Mouse (Mus musculus) ovary, postnatal 36 days (tissue): ENCODE results near the gene Mixl1.

Source experiments
- DNase-seq: peaks from one replicate; pipeline ENCODE4 v3.0.0; 2022; ENCODE audit warnings: low spot score, mixed read lengths

Gene Mixl1

GRCm38 (mm10) chr1:180696626-180697352 is at the start of gene Mixl1:
Mixl1 (minus strand) TSS chr1:180697034.
- peak; percentile 13 for DNase-seq

DNA sequence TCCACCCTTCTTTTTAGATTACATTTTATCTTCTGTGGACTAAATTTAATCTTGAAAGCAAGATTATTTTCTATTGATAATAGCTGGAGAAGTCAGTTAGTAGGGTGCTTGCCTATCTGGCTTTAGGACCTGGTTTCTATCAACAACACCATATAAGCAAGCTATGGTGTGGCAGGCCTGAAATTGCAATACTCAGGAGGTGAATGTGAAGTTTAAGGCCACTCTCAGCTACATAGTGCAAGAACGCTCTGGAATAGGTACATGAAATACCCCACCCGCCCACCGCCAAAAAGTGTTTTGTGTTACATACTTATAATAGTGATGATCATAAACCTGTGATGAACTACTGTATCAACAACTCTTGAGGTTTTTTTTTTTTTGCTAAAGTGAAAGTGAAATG is 32.4 kb upstream of the Mixl1 start:
- DNase-seq = no peak

DNA sequence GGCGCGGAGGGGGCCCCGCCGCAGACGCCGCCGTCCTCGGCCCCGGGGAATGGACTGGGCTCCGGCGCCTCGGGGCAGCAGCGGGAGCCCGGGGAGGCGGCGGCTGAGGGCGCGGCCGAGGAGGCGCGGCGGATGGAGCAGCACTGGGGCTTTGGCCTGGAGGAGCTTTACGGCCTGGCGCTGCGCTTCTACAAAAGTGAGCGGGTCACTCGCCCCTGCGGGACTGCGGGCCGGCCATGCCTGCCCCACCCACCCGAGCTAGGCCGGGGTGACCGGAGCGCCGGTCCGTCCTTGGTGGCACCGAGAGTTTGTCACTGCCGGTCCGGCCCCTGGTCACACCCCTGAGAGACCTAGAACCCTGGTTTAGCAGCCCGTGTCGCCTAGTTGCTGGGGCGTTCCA is 29.3 kb upstream of the Mixl1 start:
- no peak for DNase-seq

DNA sequence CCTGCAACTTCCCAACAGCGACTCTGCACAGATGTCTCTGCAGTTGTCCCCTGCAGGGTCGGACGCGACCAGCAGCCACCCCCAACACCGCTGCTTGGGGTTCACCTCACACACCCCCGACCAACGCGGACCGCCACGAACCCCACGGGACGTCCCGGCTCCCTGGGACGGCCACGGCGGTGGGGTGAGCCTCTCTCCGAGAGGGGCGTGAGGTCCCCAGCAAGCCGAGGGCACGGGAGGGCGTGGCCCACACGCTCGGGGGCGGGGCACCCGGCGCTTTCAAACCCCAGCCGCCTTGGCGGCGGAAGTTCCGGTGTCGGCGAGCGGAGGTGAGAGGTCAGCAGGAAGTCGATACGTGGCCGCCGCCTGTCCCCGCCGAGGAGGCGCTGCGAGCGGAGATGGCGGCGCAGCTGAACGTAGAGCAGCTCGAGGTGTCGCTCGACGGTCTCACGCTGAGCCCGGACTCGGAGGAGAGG is 28.9 kb upstream of the Mixl1 start, which contains the start of gene Acbd3:
Acbd3 (plus strand) TSS at position 340 of the 476 bp plus-strand sequence.
- peak; percentile 93 for DNase-seq

GRCm38 (mm10) chr1:180723701-180724238 is 26.9 kb upstream of the Mixl1 start:
- no peak for DNase-seq

DNA sequence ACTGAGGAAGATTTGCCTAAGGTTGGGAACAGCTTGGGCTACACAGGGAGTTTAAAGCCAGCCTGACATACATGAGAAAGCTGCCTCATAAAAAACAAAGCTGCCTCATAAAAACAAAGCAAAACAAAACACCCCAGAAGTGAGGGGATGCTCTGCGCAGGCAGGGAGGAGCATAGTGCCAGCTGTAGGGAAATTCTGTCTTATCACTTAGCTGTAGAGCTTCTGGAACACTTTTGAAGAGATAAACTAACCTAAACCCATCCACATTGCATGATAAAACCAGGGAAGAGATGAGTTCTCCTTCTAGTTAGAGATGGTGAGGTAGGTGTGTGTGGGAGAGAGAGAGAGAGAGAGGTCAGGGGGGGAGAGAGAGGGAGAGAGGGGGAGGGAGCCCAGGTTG is 25.8 kb upstream of the Mixl1 start:
- DNase-seq = no peak

DNA sequence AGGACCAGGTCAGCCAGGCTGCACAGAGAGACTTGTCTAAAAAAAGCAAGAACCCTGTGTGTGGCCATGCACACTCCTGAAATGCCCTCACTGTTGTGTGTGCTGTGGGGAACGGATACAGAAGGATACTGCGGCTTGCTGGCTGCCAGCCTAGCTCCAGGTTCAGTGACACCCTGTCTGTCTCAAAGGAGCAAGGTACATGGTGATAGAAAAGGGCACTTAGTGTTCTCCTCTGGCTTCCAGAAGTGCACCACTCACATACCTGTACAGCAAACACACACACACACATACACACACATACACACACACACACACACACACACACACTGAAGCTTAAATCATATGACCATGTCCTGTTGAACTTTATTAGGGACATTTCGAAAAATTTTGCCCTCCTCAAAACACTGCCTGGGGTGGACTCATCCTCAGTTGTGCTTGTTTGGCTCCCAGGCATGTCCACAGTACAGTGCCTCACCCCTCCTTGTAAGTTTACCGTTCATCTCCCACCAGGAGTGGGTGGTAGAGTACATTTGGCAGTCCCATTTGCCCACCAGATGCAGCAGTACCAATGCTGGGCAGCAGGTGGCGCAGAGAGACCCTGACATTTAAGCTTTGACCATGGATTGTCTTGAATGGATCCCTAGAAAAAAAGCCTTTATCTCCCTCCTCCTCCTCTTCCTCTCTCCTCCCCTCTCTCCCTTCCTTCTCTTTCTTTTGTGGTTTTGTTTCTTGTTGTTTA is 23.3 kb upstream of the Mixl1 start:
- peak; percentile 81 for DNase-seq

DNA sequence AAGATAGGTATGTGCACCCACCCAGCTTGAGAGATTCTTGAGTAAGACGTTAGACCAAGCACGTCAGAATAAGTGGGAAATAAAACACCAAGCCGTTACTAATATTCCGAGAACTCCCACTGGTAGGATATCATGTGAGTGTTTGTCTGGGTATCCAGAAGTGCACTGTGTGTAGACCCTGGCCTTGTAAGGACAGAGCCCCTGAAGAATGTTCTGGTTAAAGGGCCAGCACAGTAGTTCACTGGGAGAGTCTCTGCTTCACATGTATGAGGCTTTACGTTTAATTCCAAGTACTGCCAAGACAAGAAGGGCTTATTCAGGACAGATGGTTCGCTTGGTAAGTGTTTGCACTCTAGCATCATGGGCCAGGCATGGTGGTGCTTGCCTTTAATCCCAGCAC is 22.6 kb upstream of the Mixl1 start:
- DNase-seq = no peak

DNA sequence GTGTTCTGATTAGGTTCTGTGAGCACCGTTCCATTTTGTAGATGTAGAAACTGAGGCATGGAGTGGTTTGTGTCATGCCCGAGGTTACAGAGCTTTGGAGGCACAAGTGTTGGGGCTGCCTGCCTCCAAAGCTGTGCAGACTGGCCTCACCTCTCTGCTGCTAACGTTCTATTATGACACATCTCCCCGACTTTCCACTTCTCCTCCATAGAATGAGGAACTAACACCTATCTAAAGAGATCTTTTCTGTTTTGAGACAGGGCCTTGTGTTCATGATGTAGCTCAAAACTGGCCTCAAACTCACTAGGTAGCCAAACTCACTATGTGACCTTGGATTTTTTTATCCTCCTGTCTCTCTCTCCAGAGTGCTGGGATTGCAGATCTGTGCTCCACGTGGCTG is 21.9 kb upstream of the Mixl1 start:
- no peak for DNase-seq

DNA sequence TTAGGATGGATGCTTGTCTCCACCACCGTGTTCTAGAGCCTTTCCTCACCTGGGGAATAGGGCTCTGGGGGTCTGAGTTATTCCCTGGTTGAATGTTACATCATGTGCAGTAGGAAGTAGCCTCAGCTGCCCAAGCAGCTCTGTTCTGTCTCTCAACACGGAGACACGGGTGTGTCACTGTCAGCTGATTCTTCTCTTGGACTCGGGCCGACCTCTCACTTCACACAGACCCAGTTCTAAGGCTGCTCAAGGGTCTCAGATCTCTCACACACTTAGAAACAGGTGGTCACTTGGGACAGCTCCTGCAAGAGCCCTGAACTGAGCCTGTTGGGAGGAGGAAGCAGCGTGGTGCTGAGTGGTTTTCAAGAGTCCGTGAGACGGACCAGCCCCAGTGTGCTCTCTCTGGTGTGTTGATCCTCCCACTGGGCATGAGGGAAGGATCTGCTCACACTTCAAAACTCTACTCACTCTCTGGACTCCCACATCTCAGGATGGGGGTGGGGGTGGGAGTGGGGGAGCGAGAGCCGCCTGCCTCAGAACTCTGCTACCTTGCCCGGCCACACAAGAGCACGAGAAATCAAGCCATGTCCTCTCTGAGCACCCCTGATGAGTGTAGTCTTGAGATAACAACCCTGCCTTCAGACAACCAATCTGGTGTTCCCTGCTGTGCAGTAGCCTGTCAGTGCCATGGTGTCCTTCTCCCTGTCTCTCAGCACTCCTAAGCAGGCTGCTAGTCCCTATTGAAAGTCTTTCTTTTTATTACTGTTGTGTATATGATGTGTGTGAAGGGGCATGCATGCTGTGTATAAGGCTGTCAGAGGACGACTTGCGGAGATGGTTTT is 12.3 kb upstream of the Mixl1 start:
- DNase-seq = no peak

- no peak for DNase-seq
These were observed 11.0 kb upstream of the Mixl1 start for GRCm38 (mm10) chr1:180707813-180708212.

GRCm38 (mm10) chr1:180707368-180707767 is 10.5 kb upstream of the Mixl1 start:
- DNase-seq = no peak

- DNase-seq = no peak
These were observed 6.6 kb upstream of the Mixl1 start for GRCm38 (mm10) chr1:180703400-180703799.

GRCm38 (mm10) chr1:180698063-180698462 is 1.2 kb upstream of the Mixl1 start:
- no peak for DNase-seq

- no peak for DNase-seq
These were observed 5.5 kb downstream of the Mixl1 start for GRCm38 (mm10) chr1:180691284-180691683.
